Mouse (Mus musculus) heart, postnatal 0 days (tissue): ENCODE measurements at regions not wholly inside any gene's neighbourhood (a gene's known extent, or its start where the extent isn't known, plus 50 kb on each side); places are given as distances from the start of the nearest gene placed in this dataset.

Source experiments
- ATAC-seq: fragments of 200-750 bp; cut with Nextera tagmentation; 2 replicates; pipeline ENCODE4 v1.8.0; 2017; ENCODE audit warnings: low read depth, moderate number of reproducible peaks, moderate library complexity; ENCODE audit not compliant: insufficient read depth
- DNase-seq: peaks from one replicate; pipeline ENCODE4 v3.0.0-alpha.2; 2016; ENCODE audit warnings: low spot score
- H3K27ac ChIP-seq: fragments of 300-500 bp; sonication (generic); 2 replicates; pipeline ENCODE4 v1.5.1; 2014; ENCODE audit warnings: low read depth, mild to moderate bottlenecking
- H3K27me3 ChIP-seq: fragments of 300-500 bp; sonication (generic); 2 replicates; pipeline ENCODE4 v1.6.1; 2014; ENCODE audit warnings: low read length, mixed read lengths; ENCODE audit not compliant: control insufficient read depth, insufficient read depth
- H3K36me3 ChIP-seq: fragments of 300-500 bp; sonication (generic); replicated peaks from 2 replicates; pipeline ENCODE4 v1.6.1; 2014; ENCODE audit warnings: low read length, mixed read lengths; ENCODE audit not compliant: control insufficient read depth, insufficient read depth
- H3K4me1 ChIP-seq: fragments of 300-500 bp; sonication (generic); 2 replicates; pipeline ENCODE4 v1.6.1; 2014; ENCODE audit warnings: antibody characterized with exemption; ENCODE audit not compliant: control insufficient read depth, insufficient read depth
- H3K4me2 ChIP-seq: fragments of 300-500 bp; sonication (generic); 2 replicates; pipeline ENCODE4 v1.6.1; 2014; ENCODE audit warnings: low read depth, mild to moderate bottlenecking, low read length, moderate library complexity
- H3K4me3 ChIP-seq: fragments of 300-500 bp; sonication (generic); 2 replicates; pipeline ENCODE4 v1.5.1; 2014; ENCODE audit warnings: low read depth, low read length
- H3K9ac ChIP-seq: fragments of 300-500 bp; sonication (generic); replicated peaks from 2 replicates; pipeline ENCODE4 v1.6.1; 2014; ENCODE audit warnings: low read depth, low read length, mixed read lengths
- H3K9me3 ChIP-seq: fragments of 300-500 bp; sonication (generic); replicated peaks from 2 replicates; pipeline ENCODE4 v1.6.1; 2016; ENCODE audit warnings: low read length; ENCODE audit not compliant: control insufficient read depth
- CTCF ChIP-seq: IDR thresholded peaks from 2 replicates; pipeline ENCODE4 v1.5.1; 2016; ENCODE audit warnings: antibody characterized with exemption, control low read depth, low read depth
- EP300 ChIP-seq: IDR thresholded peaks from 2 replicates; pipeline ENCODE4 v1.6.1; 2016; ENCODE audit warnings: antibody characterized with exemption, low read depth
- WGBS: fragments of 180-500 bp; shearing (Covaris S2); extraction: QIAGEN DNeasy Blood & Tissue Kit; methylation state at CpG from one replicate; pipeline ENCODE4 v1.1.7; 2014; 5-methylcytosine and 5-hydroxymethylcytosine counted together

GRCm38 (mm10) chr6:50973815-50974214, 319.6 kb upstream of the Npvf start:
- H3K27ac ChIP-seq: peak overlapping the region; percentile 39; the same call in 1 of the 2 replicates
- ATAC-seq (no peak), DNase-seq (no peak)
- H3K36me3 ChIP-seq: no peaks in the 10 kb centered on the region
- no peak overlapping the region for H3K4me3 ChIP-seq
- no peak overlapping the region for H3K4me2 ChIP-seq
- no peaks in the 10 kb centered on the region for H3K27me3 ChIP-seq
- H3K9me3 ChIP-seq: no peaks in the 10 kb centered on the region
- TF ChIP-seq CTCF (no peak), EP300 (no peak)
- H3K4me1 ChIP-seq: peaks cover 6% of the 10 kb centered on the region; the same call in 1 of the 2 replicates
- H3K9ac ChIP-seq: no peak overlapping the region

GRCm38 (mm10) chr6:50974961-50975360, 320.7 kb upstream of the Npvf start:
- H3K27ac ChIP-seq: no peak overlapping the region
- WGBS: 18% methylated on average over 1 of the region's 1 CpGs
- H3K4me3 ChIP-seq: no peak overlapping the region
- DNase-seq (no peak), ATAC-seq (no peak)
- no peaks in the 10 kb centered on the region for H3K36me3 ChIP-seq
- H3K4me2 ChIP-seq: no peak overlapping the region
- H3K9ac ChIP-seq: no peak overlapping the region
- no peaks in the 10 kb centered on the region for H3K9me3 ChIP-seq
- H3K4me1 ChIP-seq: peaks cover 6% of the 10 kb centered on the region; the same call in 1 of the 2 replicates
- no peak for TF ChIP-seq EP300
- TF ChIP-seq CTCF: no peak
- H3K27me3 ChIP-seq: no peaks in the 10 kb centered on the region

- 66% methylated on average over 7 of the region's 7 CpGs for WGBS
These were observed 322.7 kb upstream of the Npvf start for GRCm38 (mm10) chr6:50976973-50977372.

GRCm38 (mm10) chr6:50977381-50977780, 323.1 kb upstream of the Npvf start:
- Histone ChIP-seq H3K4me1 (peaks cover 6% of the 10 kb centered on the region; the same call in 1 of the 2 replicates), H3K36me3 (no peaks in the 10 kb centered on the region), H3K9ac (no peak overlapping the region), H3K4me2 (no peak overlapping the region), H3K9me3 (no peaks in the 10 kb centered on the region), H3K27me3 (no peaks in the 10 kb centered on the region), H3K4me3 (no peak overlapping the region), H3K27ac (peak overlapping the region; percentile 80)
- WGBS: 53% methylated on average over 8 of the region's 8 CpGs
- TF ChIP-seq CTCF: no peak
- no peak for TF ChIP-seq EP300
- ATAC-seq (no peak), DNase-seq (no peak)

More at GRCm38 (mm10) chr6:50976973-50977372, 322.7 kb upstream of the Npvf start:
- H3K4me3 ChIP-seq: no peak overlapping the region
- no peak for TF ChIP-seq CTCF
- no peak for TF ChIP-seq EP300
- H3K36me3 ChIP-seq: no peaks in the 10 kb centered on the region
- no peak for ATAC-seq
- no peak overlapping the region for H3K4me2 ChIP-seq
- no peak for DNase-seq
- no peak overlapping the region for H3K9ac ChIP-seq
- no peaks in the 10 kb centered on the region for H3K9me3 ChIP-seq
- 0 out of 2 replicates have a peak overlapping the region, but pooled peaks have one; percentile 80 for H3K27ac ChIP-seq
- no peaks in the 10 kb centered on the region for H3K27me3 ChIP-seq
- H3K4me1 ChIP-seq: peaks cover 6% of the 10 kb centered on the region; the same call in 1 of the 2 replicates

GRCm38 (mm10) chr6:50978016-50978415, 323.8 kb upstream of the Npvf start:
- no peak for DNase-seq
- TF ChIP-seq CTCF: no peak
- no peak for TF ChIP-seq EP300
- Histone ChIP-seq H3K27me3 (no peaks in the 10 kb centered on the region), H3K27ac (peak overlapping the region; percentile 80), H3K9me3 (no peaks in the 10 kb centered on the region), H3K4me3 (no peak overlapping the region), H3K4me2 (no peak overlapping the region), H3K4me1 (peaks cover 6% of the 10 kb centered on the region; the same call in 1 of the 2 replicates), H3K36me3 (no peaks in the 10 kb centered on the region), H3K9ac (no peak overlapping the region)
- ATAC-seq: no peak
- 58% methylated on average over 4 of the region's 4 CpGs for WGBS

GRCm38 (mm10) chr6:50978571-50978970, 324.3 kb upstream of the Npvf start:
- H3K4me2 ChIP-seq: no peak overlapping the region
- H3K9ac ChIP-seq: no peak overlapping the region
- DNase-seq (peak; percentile 45), ATAC-seq (peak; percentile 51; the same call in 1 of the 2 replicates)
- H3K27ac ChIP-seq: peak overlapping the region; percentile 80
- 38% methylated on average over 3 of the region's 3 CpGs for WGBS
- H3K9me3 ChIP-seq: no peaks in the 10 kb centered on the region
- TF ChIP-seq CTCF (no peak), EP300 (no peak)
- H3K4me3 ChIP-seq: no peak overlapping the region
- H3K36me3 ChIP-seq: no peaks in the 10 kb centered on the region
- peaks cover 3% of the 10 kb centered on the region; the same call in 1 of the 2 replicates for H3K4me1 ChIP-seq
- no peaks in the 10 kb centered on the region for H3K27me3 ChIP-seq
